Mouse (Mus musculus): ENCODE results near the gene Fam167b.
A peak's percentile ranks its signal among the peaks of the same experiment; 100 is the strongest.

Fam167b gene

GRCm38 (mm10) chr4:129608426-129609025 lies 30.2 kb upstream of the Fam167b start:
- DNase-seq (ENCODE audit: low spot score): peak; percentile 95

GRCm38 (mm10) chr4:129600233-129601158 lies 22.1 kb upstream of the Fam167b start, which contains the start of the genes Eif3i and Tmem234:
Gene Eif3i (minus strand): TSS chr4:129600648.
Gene Tmem234 (plus strand): TSS chr4:129600668.
- peak; percentile 85 for DNase-seq (ENCODE audit: low spot score)

- DNase-seq (ENCODE audit: low spot score): no peak
Measured at GRCm38 (mm10) chr4:129588865-129589264, 10.5 kb upstream of the Fam167b start.

GRCm38 (mm10) chr4:129586943-129587342 lies 8.6 kb upstream of the Fam167b start:
- no peak for DNase-seq (ENCODE audit: low spot score)

- DNase-seq (ENCODE audit: low spot score): no peak
Measured at GRCm38 (mm10) chr4:129585773-129586172, 7.4 kb upstream of the Fam167b start.

DNA sequence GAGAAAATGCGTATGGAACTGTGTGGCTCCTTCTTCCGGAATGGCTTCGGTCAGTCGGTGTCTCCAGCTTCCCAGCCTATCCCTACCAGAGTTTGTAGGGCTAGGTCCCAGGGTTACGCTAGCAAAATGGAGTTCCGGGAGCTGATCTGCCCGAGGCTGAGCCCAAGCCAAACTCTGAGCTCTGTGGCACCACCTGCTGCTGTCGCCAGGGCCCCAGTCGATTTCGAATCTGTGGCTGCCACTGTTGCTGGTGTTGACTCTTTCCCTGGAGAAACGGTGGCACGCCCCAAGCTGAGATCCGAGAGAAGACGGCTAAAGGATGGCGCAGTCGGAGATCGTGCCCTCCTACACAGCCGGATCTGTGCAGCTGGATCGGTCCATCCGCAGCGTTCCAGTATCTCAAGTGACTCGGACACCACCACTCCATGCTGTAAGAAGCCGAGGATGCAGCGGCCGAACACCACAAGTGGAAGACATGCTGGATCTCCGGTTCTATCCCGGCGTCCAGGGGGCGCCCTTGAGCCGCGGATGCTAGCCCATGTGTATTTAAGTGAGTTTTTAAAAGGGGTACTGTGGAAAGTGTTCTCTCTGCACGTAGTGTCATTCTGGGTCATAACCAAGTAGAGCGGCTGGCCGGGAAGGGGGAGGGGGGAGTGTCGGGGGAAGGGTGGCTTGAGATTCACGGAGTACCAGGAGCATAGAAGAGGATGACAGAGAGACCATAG lies 6.7 kb upstream of the Fam167b start:
- DNase-seq (ENCODE audit: low spot score): peak; percentile 84

DNA sequence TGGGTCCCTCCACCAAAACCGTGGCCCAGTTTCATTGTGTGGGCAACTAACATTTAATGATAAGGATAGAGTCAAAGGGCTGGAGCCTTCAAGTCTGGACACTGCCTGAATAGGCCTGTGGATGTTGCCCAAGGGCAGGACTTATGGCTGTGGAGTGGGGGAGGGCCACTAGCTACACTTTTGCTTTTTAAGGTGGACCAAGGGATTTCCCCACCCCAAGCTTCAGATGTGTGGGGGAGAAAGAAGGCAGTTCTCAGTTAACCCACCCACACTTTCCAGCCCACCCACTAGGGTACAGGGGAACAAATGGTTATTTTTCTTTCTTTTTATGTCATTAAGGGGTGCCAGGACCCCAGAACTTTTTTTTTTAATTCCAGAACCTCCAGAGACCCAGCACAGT lies 6.0 kb upstream of the Fam167b start:
- DNase-seq (ENCODE audit: low spot score): no peak

- DNase-seq (ENCODE audit: low spot score): no peak
Measured at GRCm38 (mm10) chr4:129582251-129582650, 3.9 kb upstream of the Fam167b start.

GRCm38 (mm10) chr4:129580347-129580746 lies 2.0 kb upstream of the Fam167b start:
- no peak for DNase-seq (ENCODE audit: low spot score)

DNA sequence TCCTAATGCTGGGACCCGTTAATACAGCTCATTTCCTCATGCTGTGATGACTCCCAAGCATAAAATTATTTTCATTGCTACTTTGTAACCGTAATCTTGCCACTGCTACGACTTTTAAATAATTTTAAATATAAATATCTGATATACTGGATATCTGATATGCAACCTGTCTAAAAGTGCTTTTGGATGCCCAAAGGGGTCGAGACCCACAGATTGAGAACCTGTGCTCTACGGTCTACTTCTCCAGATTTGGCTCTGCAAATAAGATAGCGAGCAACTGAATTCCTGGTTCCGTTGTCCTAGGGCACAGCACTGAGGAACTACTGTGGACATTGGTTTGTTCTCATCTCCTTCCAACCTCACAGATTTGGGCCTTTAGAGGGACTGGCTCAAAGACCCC lies 661 bp downstream of the Fam167b start:
- no peak for DNase-seq (ENCODE audit: low spot score)

DNA sequence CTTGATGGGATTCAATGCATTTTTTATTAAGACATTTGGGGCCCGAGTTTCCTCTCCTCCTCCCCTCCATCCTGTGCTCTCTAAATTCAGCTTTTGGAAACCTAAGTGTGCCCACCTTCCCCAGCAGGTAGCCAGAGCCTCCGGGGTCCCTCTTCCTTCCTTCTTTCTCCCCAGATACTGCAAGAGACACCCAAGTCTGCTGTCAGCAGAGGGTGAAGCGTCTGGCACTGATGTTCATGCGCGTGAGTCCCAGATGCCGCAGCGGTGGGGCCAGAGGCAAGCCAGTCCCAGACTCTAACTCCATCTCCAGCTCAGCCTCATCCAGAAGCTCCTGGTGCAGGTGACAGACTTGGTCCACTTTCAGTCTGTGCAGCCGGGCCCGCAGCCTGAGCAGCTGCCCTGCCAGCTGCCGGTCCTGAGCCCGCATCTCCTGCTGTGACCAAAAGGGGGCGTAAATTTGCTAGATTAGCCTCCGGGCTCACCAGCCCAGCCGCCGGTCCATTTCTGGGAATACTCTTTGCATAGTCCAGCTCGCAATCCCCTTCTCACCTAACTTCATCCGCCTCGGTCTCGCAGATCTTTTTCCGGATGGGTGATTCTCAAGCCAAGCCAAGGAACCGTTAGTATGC lies 1.4 kb downstream of the Fam167b start:
- DNase-seq (ENCODE audit: low spot score): peak; percentile 92

GRCm38 (mm10) chr4:129575171-129575844 lies 3.0 kb downstream of the Fam167b start:
- no peak for DNase-seq (ENCODE audit: low spot score)

DNA sequence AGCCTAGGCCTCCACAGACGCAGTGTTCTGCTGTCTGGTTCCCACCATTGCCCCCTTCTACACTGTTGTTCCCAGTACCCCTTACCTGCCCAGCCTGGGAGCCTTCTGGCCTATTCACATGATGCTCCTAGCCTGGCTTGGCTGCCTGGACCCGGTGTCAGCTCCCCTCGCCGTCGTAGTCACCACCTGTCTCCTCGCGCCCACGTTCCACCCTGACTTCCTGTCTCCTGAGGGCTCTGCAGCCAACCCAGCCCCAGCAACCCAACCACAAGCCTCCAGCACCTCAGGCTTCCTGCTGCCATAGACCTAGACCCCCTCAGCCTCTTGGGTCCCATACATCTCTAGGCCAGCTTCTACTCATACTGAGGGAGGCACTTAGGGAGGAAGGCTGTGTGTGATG lies 4.9 kb downstream of the Fam167b start, which contains the start of gene Lck:
Gene Lck, minus strand, starts transcription at position 212 of the 400 bp plus-strand sequence.
- DNase-seq (ENCODE audit: low spot score): no peak

GRCm38 (mm10) chr4:129573093-129573370 lies 5.3 kb downstream of the Fam167b start:
- no peak for DNase-seq (ENCODE audit: low spot score)

GRCm38 (mm10) chr4:129572236-129573092 lies 5.9 kb downstream of the Fam167b start:
- DNase-seq (ENCODE audit: low spot score): no peak

DNA sequence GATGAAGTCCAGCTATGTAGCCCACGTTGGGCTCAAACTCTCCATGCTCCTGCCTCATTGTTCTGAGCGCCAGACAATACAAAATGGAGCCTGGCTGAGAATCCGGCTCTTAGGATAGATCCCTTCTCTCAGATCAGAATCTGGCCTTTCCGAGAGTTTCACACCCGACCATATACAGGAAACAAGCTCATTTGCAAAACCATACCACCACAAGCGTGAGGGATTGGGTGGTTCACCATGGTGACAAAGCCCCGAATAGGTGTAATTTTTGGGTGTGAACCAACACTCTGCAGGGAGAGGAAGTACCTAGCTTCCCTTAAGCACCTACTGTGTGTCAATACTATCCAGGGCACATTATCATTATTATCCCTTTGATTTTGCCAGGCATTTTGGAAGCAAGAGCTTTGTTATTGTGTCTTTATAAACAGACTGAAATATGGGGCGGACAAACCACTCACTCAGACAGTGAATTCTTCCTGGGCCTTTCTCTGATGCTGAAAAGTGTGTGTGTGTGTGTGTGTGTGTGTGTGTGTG lies 6.7 kb downstream of the Fam167b start:
- no peak for DNase-seq (ENCODE audit: low spot score)

DNA sequence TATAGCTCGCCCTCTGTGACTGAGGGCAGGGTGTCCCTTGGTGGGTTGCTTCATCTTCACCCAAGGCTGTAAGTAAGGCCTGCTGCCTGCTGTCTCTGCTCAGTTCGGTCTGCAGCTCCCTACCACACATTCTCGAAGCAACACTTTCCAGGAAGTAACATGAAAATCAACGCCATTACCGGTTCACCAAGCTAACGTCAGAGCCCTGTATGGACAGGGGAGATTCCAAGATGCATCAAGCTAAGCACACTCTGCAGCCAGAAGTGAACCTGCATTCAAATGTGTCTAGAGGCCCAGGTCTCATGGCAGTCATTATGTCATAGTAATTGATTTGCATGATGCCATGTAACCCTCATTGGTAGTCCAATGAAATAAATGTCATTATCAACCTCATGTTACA lies 8.3 kb downstream of the Fam167b start:
- DNase-seq (ENCODE audit: low spot score): no peak

- DNase-seq (ENCODE audit: low spot score): no peak
Measured at GRCm38 (mm10) chr4:129568366-129568765, 10.0 kb downstream of the Fam167b start.

DNA sequence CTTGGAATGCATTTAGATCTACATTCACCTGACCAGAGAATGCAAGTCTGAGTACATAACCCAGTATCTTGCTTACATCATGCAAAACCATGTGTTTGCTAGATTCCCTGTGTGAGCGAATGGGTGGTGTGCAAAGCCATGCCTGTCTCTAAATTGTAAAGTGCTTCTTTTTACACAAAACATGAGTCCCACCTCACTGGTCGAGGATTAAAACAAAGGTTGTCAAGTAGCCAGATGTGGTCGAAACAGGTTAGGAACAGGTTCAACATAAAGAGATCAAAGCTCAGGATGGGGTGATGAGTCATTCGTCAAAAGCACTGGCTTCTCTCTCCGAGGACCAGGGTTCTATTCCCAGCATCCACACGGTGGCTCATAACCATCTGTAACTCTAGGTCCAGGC lies 13.2 kb downstream of the Fam167b start:
- DNase-seq (ENCODE audit: low spot score): no peak

DNA sequence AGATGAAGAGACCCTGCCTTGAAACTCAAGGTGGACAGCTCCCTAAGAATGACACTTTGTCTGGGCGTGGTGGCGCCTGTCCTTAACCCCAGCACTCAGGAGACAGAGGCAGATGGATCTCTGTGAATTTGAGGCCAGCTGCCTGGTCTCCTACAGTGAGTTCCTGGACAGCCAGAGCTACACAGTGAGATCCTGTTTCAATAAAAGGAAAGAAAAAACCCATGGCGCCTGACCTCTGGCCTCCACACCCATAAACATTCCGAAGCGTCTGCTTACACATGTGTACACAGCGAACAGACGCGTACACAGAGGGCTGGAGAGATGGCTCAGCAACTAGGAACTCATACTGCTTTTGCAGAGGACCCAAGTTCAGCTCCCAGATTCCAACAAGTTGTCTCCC lies 14.6 kb downstream of the Fam167b start:
- no peak for DNase-seq (ENCODE audit: low spot score)

Data from retina, embryonic 14.5 days (tissue).